Mouse (Mus musculus): ENCODE measurements at regions not wholly inside any gene's neighbourhood (a gene's known extent, or its start where the extent isn't known, plus 50 kb on each side); places are given as distances from the start of the nearest gene placed in this dataset.

DNA sequence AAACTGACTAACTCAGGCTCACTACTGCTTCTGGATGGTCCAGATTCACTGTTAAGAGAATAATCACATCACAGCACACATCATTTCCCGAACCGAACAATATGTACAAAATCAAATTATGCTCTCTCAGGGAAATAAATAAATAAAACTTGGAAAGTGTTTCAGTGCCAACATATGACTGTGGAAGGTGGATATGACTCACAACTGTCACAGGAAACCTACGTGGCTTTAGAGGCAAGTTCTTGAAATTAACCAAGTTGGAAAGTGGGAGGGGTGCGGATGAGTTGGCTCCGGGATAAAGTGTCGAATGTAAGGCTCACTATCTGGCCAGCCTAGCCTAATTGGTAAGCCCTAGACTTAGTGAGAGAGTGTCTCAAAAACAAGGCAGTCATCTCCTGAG is 69.1 kb upstream of the Zdhhc17 start:
- in situ Hi-C loops (cut with MboI, MseI) = no loop called here

- in situ Hi-C loops (cut with MboI, MseI) = no loop called here
Measured at GRCm38 (mm10) chr10:111077632-111078031, 67.7 kb upstream of the Zdhhc17 start.

- in situ Hi-C loops (cut with MboI, MseI) = no loop called here
Measured at GRCm38 (mm10) chr10:111073851-111074430, 64.0 kb upstream of the Zdhhc17 start.

DNA sequence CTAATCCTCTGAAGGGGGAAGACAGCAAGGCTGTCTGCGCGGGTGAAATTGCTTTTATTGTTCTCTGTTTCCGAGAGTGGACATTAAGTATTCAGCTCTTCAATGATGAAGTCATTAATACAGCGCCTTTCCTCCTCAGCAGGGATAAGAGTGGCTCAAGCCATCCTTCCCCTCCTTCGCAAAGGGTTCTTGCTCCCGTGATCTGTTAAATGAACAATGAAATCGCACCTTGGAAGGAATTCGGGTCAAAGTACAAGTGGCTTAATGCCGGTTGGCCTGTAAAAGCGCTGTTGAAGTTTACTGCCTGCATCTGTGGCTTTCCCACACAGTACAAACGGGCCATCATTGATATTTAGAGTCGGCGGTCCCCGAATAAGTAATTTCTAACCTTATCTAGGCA is 63.3 kb upstream of the Zdhhc17 start:
- in situ Hi-C loops (cut with MboI, MseI) = no loop called here

GRCm38 (mm10) chr10:111072554-111072909 is 62.6 kb upstream of the Zdhhc17 start:
- in situ Hi-C loops (cut with MboI, MseI) = no loop called here

DNA sequence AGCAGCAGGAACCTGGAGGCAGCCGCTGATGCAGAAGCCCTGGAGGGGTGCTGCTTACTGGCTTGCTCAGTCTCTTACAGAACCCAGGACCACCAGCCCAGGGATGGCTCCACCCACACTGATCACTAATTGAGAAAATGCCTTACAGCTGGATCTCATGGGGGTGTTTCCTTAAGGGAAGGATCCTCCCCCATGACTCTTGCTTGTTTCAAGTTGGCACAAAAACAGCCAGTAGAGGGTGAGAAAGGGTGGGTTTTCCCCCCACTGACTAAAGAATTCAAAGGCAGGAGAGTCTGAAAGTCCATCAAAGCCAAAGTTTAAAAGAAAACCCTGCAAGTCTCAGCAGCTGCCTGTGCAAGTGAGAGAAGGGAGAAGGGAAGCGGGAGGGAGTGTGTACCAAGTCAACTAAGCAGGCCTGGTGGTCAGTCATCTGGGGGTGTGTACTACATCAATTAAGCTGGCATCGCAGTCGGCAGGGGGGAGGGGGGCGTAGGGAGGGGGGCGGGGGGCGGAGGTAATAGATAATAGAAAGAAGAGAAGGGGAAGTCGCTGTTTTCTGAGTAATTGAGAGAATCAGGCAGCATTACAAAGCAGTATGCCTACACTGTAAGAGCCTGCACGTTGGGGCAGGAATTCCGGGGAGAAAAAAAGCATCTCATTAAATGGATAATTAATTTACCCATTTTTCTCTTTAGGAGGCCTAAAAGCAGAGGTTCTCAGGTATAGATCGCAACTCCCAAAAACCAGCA is 62.0 kb upstream of the Zdhhc17 start:
- in situ Hi-C loops (cut with MboI, MseI) = no loop called here

DNA sequence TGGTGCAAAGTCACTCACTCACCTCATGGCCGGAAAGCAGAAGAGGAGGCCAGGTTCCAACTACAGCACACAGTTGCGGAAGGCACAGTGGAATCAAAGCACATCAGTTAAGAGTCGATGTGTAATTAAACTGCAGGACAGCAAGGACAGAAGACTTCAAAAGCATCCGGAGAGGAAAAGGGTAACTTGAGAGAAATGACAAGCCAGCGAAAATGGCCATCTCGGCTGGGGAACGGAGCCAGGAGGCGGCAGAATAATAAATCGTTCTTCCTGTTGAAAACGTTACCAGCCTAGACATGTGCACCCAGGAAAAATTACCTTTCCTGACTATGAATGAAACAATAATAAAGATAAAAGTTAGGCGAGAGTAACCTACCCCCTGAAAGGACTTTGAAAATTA is 56.2 kb upstream of the Zdhhc17 start:
- in situ Hi-C loops (cut with MboI, MseI) = no loop called here

DNA sequence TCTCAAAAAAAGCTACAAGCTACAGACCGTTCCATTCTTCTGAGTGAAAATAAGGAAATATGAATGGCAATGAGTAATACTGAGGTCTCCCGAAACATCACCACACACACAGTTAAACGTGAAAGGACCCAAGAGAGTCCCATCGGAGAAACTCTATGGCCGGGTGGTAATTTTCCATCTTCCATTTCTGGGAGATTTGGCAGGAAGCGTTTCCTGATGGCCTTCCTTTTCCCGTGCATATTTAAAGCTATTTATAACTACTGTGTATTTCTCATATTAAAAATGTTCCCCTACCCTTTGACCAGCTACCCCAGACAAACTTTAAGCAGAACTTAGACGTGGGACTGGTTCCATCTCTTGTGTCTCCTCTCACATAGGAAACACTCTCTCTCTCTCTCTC is 50.7 kb upstream of the Zdhhc17 start:
- in situ Hi-C loops (cut with MboI, MseI) = no loop called here
